Mouse (Mus musculus): ENCODE measurements around the gene Dnmt3c. TPM values are rescaled to one million over a fixed set of nuclear protein-coding genes. Genes with fewer than 3 reads are reported as not detected.

Dnmt3c gene
- total and polyA plus RNA-seq, 3 experiments, result 0.04 TPM; not detected in 2

GRCm38 (mm10) chr2:153724424-153724823 is 28.0 kb downstream of the Dnmt3c start:
- Histone ChIP-seq H3K27me3 (replicated peaks) (peaks cover 6% of the 10 kb centered on the region), H3K4me3 (replicated peaks in 1 of 3; ENCODE audit: low read depth in 2 of 3, low read length in 2 of 3, poor library complexity in 1 of 3) (no peak overlapping the region), H3K27ac (ENCODE audit: insufficient read depth, low read depth) (no peak overlapping the region), H3K79me2 (replicated peaks; ENCODE audit: control insufficient read depth, extremely low read depth, insufficient read depth, poor library complexity, severe bottlenecking) (no peaks in the 10 kb centered on the region), H3K4me1 (ENCODE audit: control insufficient read depth in 1 of 2, insufficient read depth in 2 of 2) (no peaks in the 10 kb centered on the region), H3K36me3 (replicated peaks in 1 of 2; ENCODE audit: control insufficient read depth in 1 of 2, insufficient read depth in 1 of 2, low read length in 1 of 2) (no peaks in the 10 kb centered on the region), H3K9me3 (replicated peaks; ENCODE audit: low read length) (no peaks in the 10 kb centered on the region), H3K4me2 (ENCODE audit: insufficient read depth, low read depth, poor library complexity, severe bottlenecking) (no peak overlapping the region), H3K9ac (ENCODE audit: insufficient read depth, low read depth) (no peak overlapping the region)
- DNase-seq (ENCODE audit: extremely low read depth), result no peak
- dilution Hi-C loops (cut with MboI; ENCODE audit: extremely low pct_ligation_motif_present, extremely low pct_unique_long_range_greater_than_20kb, low sequenced_read_pairs) (no loop called here), in situ Hi-C loops (cut with MboI; ENCODE audit: low pct_ligation_motif_present, low pct_unique_long_range_greater_than_20kb, low sequenced_read_pairs) (no loop called here)
- TF ChIP-seq E2F4 (IDR thresholded peaks at IDR 0.05; ENCODE audit: insufficient replicate concordance, low read depth, low read length), result no peak
- no peak for TF ChIP-seq NELFE (IDR thresholded peaks at IDR 0.05; ENCODE audit: low read depth, low read length)
- no peak for TF ChIP-seq HCFC1 (IDR thresholded peaks at IDR 0.05; ENCODE audit: low read depth, low read length)
- no peak for TF ChIP-seq PAX5 (IDR thresholded peaks at IDR 0.05; ENCODE audit: low read length)
- no peak for TF ChIP-seq EP300 (IDR thresholded peaks at IDR 0.05; ENCODE audit: low read length)
- TF ChIP-seq SIN3A (IDR thresholded peaks at IDR 0.05; ENCODE audit: low read length), result no peak
- no peak for TF ChIP-seq TBP (conservative IDR thresholded peaks at IDR 0.05; ENCODE audit: low read depth, low read length)
- TF ChIP-seq ZC3H11A (IDR thresholded peaks at IDR 0.05; ENCODE audit: low read depth, low read length), result no peak
- TF ChIP-seq NRF1 (IDR thresholded peaks at IDR 0.05; ENCODE audit: low read depth, low read length), result no peak

- peaks cover 5% of the 10 kb centered on the region for H3K27me3 ChIP-seq (replicated peaks)
- no peaks in the 10 kb centered on the region for H3K9me3 ChIP-seq (replicated peaks; ENCODE audit: low read length)
- H3K4me2 ChIP-seq (ENCODE audit: insufficient read depth, low read depth, poor library complexity, severe bottlenecking), result no peak overlapping the region
- no peaks in the 10 kb centered on the region for H3K36me3 ChIP-seq (replicated peaks in 1 of 2; ENCODE audit: control insufficient read depth in 1 of 2, insufficient read depth in 1 of 2, low read length in 1 of 2)
- in situ Hi-C loops (cut with MboI; ENCODE audit: low pct_ligation_motif_present, low pct_unique_long_range_greater_than_20kb, low sequenced_read_pairs), result no loop called here
- H3K27ac ChIP-seq (ENCODE audit: insufficient read depth, low read depth), result no peak overlapping the region
- no peak for TF ChIP-seq KAT2A (IDR thresholded peaks at IDR 0.05; ENCODE audit: insufficient replicate concordance, low read length)
- TF ChIP-seq NELFE (IDR thresholded peaks at IDR 0.05; ENCODE audit: low read depth, low read length), result no peak
- TF ChIP-seq SMC3 (IDR thresholded peaks at IDR 0.05; ENCODE audit: low read depth, low read length), result no peak
- TF ChIP-seq PAX5 (IDR thresholded peaks at IDR 0.05; ENCODE audit: low read length), result no peak
- TF ChIP-seq ZC3H11A (IDR thresholded peaks at IDR 0.05; ENCODE audit: low read depth, low read length), result no peak
- TF ChIP-seq RCOR1 (conservative IDR thresholded peaks at IDR 0.05; ENCODE audit: low read depth, low read length), result no peak
- TF ChIP-seq MYC (IDR thresholded peaks at IDR 0.05; ENCODE audit: low read depth, low read length), result no peak
- TF ChIP-seq TCF12 (IDR thresholded peaks at IDR 0.05; ENCODE audit: low read depth, low read length), result no peak
- no peak for TF ChIP-seq IRF4 (IDR thresholded peaks at IDR 0.05; ENCODE audit: low read depth, low read length)
- TF ChIP-seq BHLHE40 (IDR thresholded peaks at IDR 0.05; ENCODE audit: low read depth, low read length), result no peak
- no peak for TF ChIP-seq JUN (IDR thresholded peaks at IDR 0.05; ENCODE audit: insufficient read depth, low read depth, low read length)
- TF ChIP-seq NRF1 (IDR thresholded peaks at IDR 0.05; ENCODE audit: low read depth, low read length), result no peak
- no peak for TF ChIP-seq CTCF (conservative IDR thresholded peaks at IDR 0.05 in 1 of 2, IDR thresholded peaks at IDR 0.05 in 1 of 2; ENCODE audit: low read depth in 2 of 2, low read length in 2 of 2)
- TF ChIP-seq ETS1 (conservative IDR thresholded peaks at IDR 0.05; ENCODE audit: low read depth, low read length), result no peak
- no peak for TF ChIP-seq GABPA (IDR thresholded peaks at IDR 0.05; ENCODE audit: insufficient replicate concordance, low read depth, low read length)
- no peak for TF ChIP-seq JUND (conservative IDR thresholded peaks at IDR 0.05; ENCODE audit: low read depth, low read length)
- no peak for TF ChIP-seq CHD1 (IDR thresholded peaks at IDR 0.05; ENCODE audit: low read depth, low read length)
- TF ChIP-seq MAX (IDR thresholded peaks at IDR 0.05; ENCODE audit: low read length), result no peak
- no peaks in the 10 kb centered on the region for H3K79me2 ChIP-seq (replicated peaks; ENCODE audit: control insufficient read depth, extremely low read depth, insufficient read depth, poor library complexity, severe bottlenecking)
- dilution Hi-C loops (cut with MboI; ENCODE audit: extremely low pct_ligation_motif_present, extremely low pct_unique_long_range_greater_than_20kb, low sequenced_read_pairs), result no loop called here
- no peaks in the 10 kb centered on the region for H3K4me1 ChIP-seq (ENCODE audit: control insufficient read depth in 1 of 2, insufficient read depth in 2 of 2)
- H3K4me3 ChIP-seq (replicated peaks in 1 of 3; ENCODE audit: low read depth in 2 of 3, low read length in 2 of 3, poor library complexity in 1 of 3), result no peak overlapping the region
- DNase-seq (ENCODE audit: extremely low read depth), result no peak
- no peak overlapping the region for H3K9ac ChIP-seq (ENCODE audit: insufficient read depth, low read depth)
These were observed 28.4 kb downstream of the Dnmt3c start for GRCm38 (mm10) chr2:153724871-153725270.

All from CH12.LX (cell line).